Mouse (Mus musculus) liver, embryonic 14.5 days (tissue): ENCODE data around the gene Kntc1. TPM values are rescaled to one million over a fixed set of nuclear protein-coding genes. Genes with fewer than 3 reads are reported as not detected.
"Not testable (repeated sequence)": the region's sequence is repeated elsewhere in the genome, so short reads cannot be mapped to it uniquely, and the experiment has no call there.

Source experiments
- ATAC-seq: fragments of 200-750 bp; cut with Nextera tagmentation; 2 replicates; pipeline ENCODE4 v1.8.0; 2017; ENCODE audit warnings: moderate number of reproducible peaks, mild to moderate bottlenecking, moderate library complexity; ENCODE audit not compliant: insufficient read depth
- DNase-seq, 3 experiments: peaks; one replicate each; pipeline ENCODE4 v3.0.0-alpha.2; 2012 to 2013; ENCODE audit warnings: low read depth in 3 of 3, low spot score in 3 of 3
- H3K27ac ChIP-seq: fragments of 300-500 bp; sonication (generic); 2 replicates; pipeline ENCODE4 v1.5.1; 2014; ENCODE audit warnings: moderate library complexity, mild to moderate bottlenecking, control low read depth, inconsistent platforms
- H3K27me3 ChIP-seq: fragments of 300-500 bp; sonication (generic); 2 replicates; pipeline ENCODE4 v1.6.1; 2014; ENCODE audit warnings: mild to moderate bottlenecking, low read length, moderate library complexity; ENCODE audit not compliant: control insufficient read depth, insufficient read depth
- H3K36me3 ChIP-seq: fragments of 300-500 bp; sonication (generic); replicated peaks from 2 replicates; pipeline ENCODE4 v1.6.1; 2014; ENCODE audit warnings: low read depth; ENCODE audit not compliant: control insufficient read depth, insufficient read depth
- H3K4me1 ChIP-seq, 2 experiments: fragments of 200-500 bp in 1 of 2; fragments of 300-500 bp in 1 of 2; sonication (generic) in 1 of 2; replicated peaks; 2 replicates each; pipeline ENCODE4 v1.6.1; 2012 to 2014; ENCODE audit warnings: antibody characterized with exemption in 1 of 2, inconsistent platforms in 1 of 2, low read length in 1 of 2; ENCODE audit not compliant: control insufficient read depth in 2 of 2, insufficient read depth in 2 of 2
- H3K4me2 ChIP-seq: fragments of 300-500 bp; sonication (generic); 2 replicates; pipeline ENCODE4 v1.6.1; 2014; ENCODE audit warnings: low read depth, mild to moderate bottlenecking, control low read depth, moderate library complexity
- H3K4me3 ChIP-seq, 2 experiments: fragments of 200-500 bp in 1 of 2; fragments of 300-500 bp in 1 of 2; sonication (generic) in 1 of 2; 2 replicates each; pipeline ENCODE4 v1.5.1; 2012 to 2014; ENCODE audit warnings: low read depth in 2 of 2, low read length in 2 of 2, mild to moderate bottlenecking in 2 of 2, control low read depth in 1 of 2, inconsistent platforms in 1 of 2, moderate library complexity in 1 of 2; ENCODE audit not compliant: insufficient read depth in 1 of 2
- H3K9ac ChIP-seq: fragments of 300-500 bp; sonication (generic); replicated peaks from 2 replicates; pipeline ENCODE4 v1.6.1; 2014; ENCODE audit warnings: mild to moderate bottlenecking, control low read depth, moderate library complexity
- H3K9me3 ChIP-seq: fragments of 300-500 bp; sonication (generic); 2 replicates; pipeline ENCODE4 v1.6.1; 2016; ENCODE audit warnings: low read length, mixed read lengths; ENCODE audit not compliant: control insufficient read depth
- CTCF ChIP-seq: IDR thresholded peaks from 2 replicates; pipeline ENCODE4 v1.5.1; 2016; ENCODE audit warnings: antibody characterized with exemption, low read depth, control low read depth
- EP300 ChIP-seq: IDR thresholded peaks from 2 replicates; pipeline ENCODE4 v1.6.1; 2016; ENCODE audit warnings: antibody characterized with exemption, low read depth
- whole genome bisulfite sequencing: fragments of 180-500 bp; shearing (Covaris S2); extraction: QIAGEN DNeasy Blood & Tissue Kit; methylation state at CpG from one replicate; pipeline ENCODE4 v1.1.7; 2014; ENCODE audit not compliant: insufficient replicate concordance; 5-methylcytosine and 5-hydroxymethylcytosine counted together
- polyA plus RNA-seq, 2 experiments: library from polyadenylated mRNA; depleted of rRNA in 1 of 2; stranded (reverse) in 1 of 2; unstranded in 1 of 2; fragments of >200 nt; fragmentation: Nextera tagmentation in 1 of 2; extraction: Ambion mirVana in 1 of 2; gene quantifications; 2 replicates each; pipeline versions ENCODE4 v1.2.1 to v1.2.3; 2012 to 2014

Gene Kntc1
- polyA plus RNA-seq, 2 experiments, result 21.0 to 22.2 TPM

GRCm38 (mm10) chr5:123714622-123715021, 34.9 kb upstream of the Kntc1 start:
- Histone ChIP-seq H3K4me1 (peaks cover 6% of the 10 kb centered on the region in 2 experiments; a peak in 3 of 4 replicates), H3K9ac (no peak overlapping the region), H3K4me2 (no peak overlapping the region), H3K27ac (no peak overlapping the region), H3K36me3 (peaks cover 75% of the 10 kb centered on the region), H3K9me3 (no peaks in the 10 kb centered on the region), H3K27me3 (no peaks in the 10 kb centered on the region), H3K4me3 (no peak overlapping the region)
- no peak for ATAC-seq
- WGBS, result 58% methylated on average over 4 of the region's 4 CpGs
- DNase-seq, result no peak
- no peak for TF ChIP-seq CTCF
- no peak for TF ChIP-seq EP300

- Histone ChIP-seq H3K9ac (peak within 1 kb of the TSS; percentile 88), H3K9me3 (no peaks in the 10 kb centered on the region), H3K4me3 (peak within 1 kb of the TSS; percentile 82 to 83), H3K36me3 (peaks cover 18% of the 10 kb centered on the region), H3K27ac (peak within 1 kb of the TSS; percentile 73), H3K27me3 (no peaks in the 10 kb centered on the region), H3K4me1 (peaks cover 6 to 8% of the 10 kb centered on the region in 2 experiments; a peak in 3 of 4 replicates), H3K4me2 (peak within 1 kb of the TSS; percentile 92)
- DNase-seq (peak; percentile 94 to 98 (median 96)), ATAC-seq (peak; percentile 100)
- WGBS, result under 1% methylated on average over 83 of the region's 83 CpGs
- TF ChIP-seq CTCF, result no peak
- no peak for TF ChIP-seq EP300
These were observed 28.9 kb upstream of the Kntc1 start, which contains the start of gene Zcchc8 for GRCm38 (mm10) chr5:123720328-123721311. Zcchc8 (minus strand) TSS chr5:123721100.

GRCm38 (mm10) chr5:123723816-123724215, 25.7 kb upstream of the Kntc1 start:
- not testable (repeated sequence) for H3K4me1 ChIP-seq, DNase-seq
- 76% methylated on average over 7 of the region's 7 CpGs for WGBS

GRCm38 (mm10) chr5:123730981-123731380, 18.5 kb upstream of the Kntc1 start:
- no peak for TF ChIP-seq CTCF
- no peak for TF ChIP-seq EP300
- no peak for ATAC-seq
- H3K36me3 ChIP-seq, result peaks cover 80% of the 10 kb centered on the region

More at GRCm38 (mm10) chr5:123723816-123724215, 25.7 kb upstream of the Kntc1 start:
- H3K36me3 ChIP-seq, result peaks cover 16% of the 10 kb centered on the region
- ATAC-seq, H3K4me2 ChIP-seq, H3K27ac ChIP-seq, H3K9me3 ChIP-seq, H3K9ac ChIP-seq, H3K27me3 ChIP-seq, H3K4me3 ChIP-seq: not testable (repeated sequence)

GRCm38 (mm10) chr5:123744358-123744757, 5.2 kb upstream of the Kntc1 start:
- no peak for DNase-seq
- no peak for TF ChIP-seq CTCF
- TF ChIP-seq EP300, result no peak
- WGBS, result 89% methylated on average over 2 of the region's 2 CpGs
- Histone ChIP-seq H3K4me1 (peaks cover 12 to 17% of the 10 kb centered on the region in 2 experiments), H3K27ac (no peak overlapping the region), H3K9me3 (no peaks in the 10 kb centered on the region), H3K4me2 (no peak overlapping the region), H3K36me3 (peaks cover 54% of the 10 kb centered on the region), H3K9ac (no peak overlapping the region), H3K27me3 (no peaks in the 10 kb centered on the region), H3K4me3 (no peak overlapping the region)
- no peak for ATAC-seq

More at GRCm38 (mm10) chr5:123730981-123731380, 18.5 kb upstream of the Kntc1 start:
- 92% methylated on average over 2 of the region's 2 CpGs for WGBS
- Histone ChIP-seq H3K9ac (no peak overlapping the region), H3K4me3 (no peak overlapping the region), H3K4me2 (no peak overlapping the region), H3K4me1 (no peaks in the 10 kb centered on the region), H3K27me3 (no peaks in the 10 kb centered on the region), H3K27ac (no peak overlapping the region), H3K9me3 (no peaks in the 10 kb centered on the region)
- no peak for DNase-seq
